Mouse (Mus musculus) MEL (cell line): ENCODE results near the gene Igfbp1. TPM values are rescaled to one million over a fixed set of nuclear protein-coding genes. Genes with fewer than 3 reads are reported as not detected.

Source experiments
- DNase-seq: peaks from one replicate; pipeline ENCODE4 v3.0.0; 2011; ENCODE audit warnings: low read depth, low spot score
- H3K27ac ChIP-seq: 2 replicates; pipeline ENCODE4 v1.5.1; 2012; ENCODE audit warnings: low read depth, mild to moderate bottlenecking, control low read depth, low read length, moderate library complexity; ENCODE audit not compliant: control insufficient read depth
- H3K27me3 ChIP-seq, 2 experiments: fragments of 150-350 bp in 1 of 2; sonication (generic) in 1 of 2; 2 replicates each; pipeline ENCODE4 v1.6.1; 2012; ENCODE audit warnings: low read length in 2 of 2, mild to moderate bottlenecking in 2 of 2, improper control_type of control experiment in 1 of 2, moderate library complexity in 1 of 2; ENCODE audit not compliant: insufficient read depth in 2 of 2, control insufficient read depth in 1 of 2
- H3K36me3 ChIP-seq, 2 experiments: 2 replicates each; pipeline ENCODE4 v1.6.1; 2012 to 2014; ENCODE audit warnings: low read length in 2 of 2, improper control_type of control experiment in 1 of 2, inconsistent platforms in 1 of 2, mild to moderate bottlenecking in 1 of 2; ENCODE audit not compliant: insufficient read depth in 2 of 2, control insufficient read depth in 1 of 2
- H3K4me1 ChIP-seq, 2 experiments: fragments of 150-350 bp in 1 of 2; sonication (generic) in 1 of 2; 2 replicates each; pipeline ENCODE4 v1.6.1; 2012; ENCODE audit warnings: low read length in 2 of 2, improper control_type of control experiment in 1 of 2, mild to moderate bottlenecking in 1 of 2; ENCODE audit not compliant: insufficient read depth in 2 of 2, control insufficient read depth in 1 of 2
- H3K4me3 ChIP-seq, 2 experiments: fragments of 150-350 bp in 1 of 2; sonication (generic) in 1 of 2; 2 replicates each; pipeline ENCODE4 v1.5.1; 2012; ENCODE audit warnings: low read depth in 2 of 2, low read length in 2 of 2, mild to moderate bottlenecking in 2 of 2, moderate library complexity in 2 of 2, control low read depth in 1 of 2, improper control_type of control experiment in 1 of 2; ENCODE audit not compliant: control insufficient read depth in 1 of 2, insufficient read depth in 1 of 2
- H3K79me2 ChIP-seq: 2 replicates; pipeline ENCODE4 v1.6.1; 2012; ENCODE audit warnings: mild to moderate bottlenecking, low read length, moderate library complexity; ENCODE audit not compliant: control insufficient read depth, poor library complexity, insufficient read depth
- H3K9ac ChIP-seq: 2 replicates; pipeline ENCODE4 v1.6.1; 2012; ENCODE audit warnings: low read depth, mild to moderate bottlenecking, control low read depth, low read length, moderate library complexity; ENCODE audit not compliant: control insufficient read depth, poor library complexity, severe bottlenecking
- H3K9me3 ChIP-seq: fragments of 150-350 bp; sonication (generic); replicated peaks from 2 replicates; pipeline ENCODE4 v1.6.1; 2012; ENCODE audit warnings: mild to moderate bottlenecking, low read length, improper control_type of control experiment, moderate library complexity; ENCODE audit not compliant: insufficient read depth
- BHLHE40 ChIP-seq: IDR thresholded peaks from 2 replicates; pipeline ENCODE4 v1.6.1; 2012; ENCODE audit warnings: low read depth, mild to moderate bottlenecking, inconsistent platforms, low read length, improper control_type of control experiment, borderline replicate concordance
- CTCF ChIP-seq, 3 experiments: IDR thresholded peaks in 2 of 3; conservative IDR thresholded peaks in 1 of 3; 2 replicates each; pipeline ENCODE4 v1.5.1; 2011 to 2012; ENCODE audit warnings: low read length in 3 of 3, low read depth in 2 of 3, mild to moderate bottlenecking in 2 of 3, improper control_type of control experiment in 1 of 3, inconsistent platforms in 1 of 3, mixed read lengths in 1 of 3, moderate library complexity in 1 of 3; ENCODE audit not compliant: control insufficient read depth in 1 of 3, insufficient read depth in 1 of 3, poor library complexity in 1 of 3, severe bottlenecking in 1 of 3
- EP300 ChIP-seq, 2 experiments: IDR thresholded peaks; 2 replicates each; pipeline ENCODE4 v1.6.1; 2011; ENCODE audit warnings: improper control_type of control experiment in 2 of 2, low read length in 2 of 2, low read depth in 1 of 2, mild to moderate bottlenecking in 1 of 2
- NELFE ChIP-seq: IDR thresholded peaks from 2 replicates; pipeline ENCODE4 v1.6.1; 2011; ENCODE audit warnings: low read depth, low read length, improper control_type of control experiment
- POLR2A ChIP-seq, 2 experiments: IDR thresholded peaks; 2 replicates each; pipeline ENCODE4 v1.6.1; 2011 to 2012; ENCODE audit warnings: low read length in 2 of 2, mild to moderate bottlenecking in 2 of 2, control low read depth in 1 of 2, improper control_type of control experiment in 1 of 2, low read depth in 1 of 2, moderate library complexity in 1 of 2; ENCODE audit not compliant: control insufficient read depth in 1 of 2, insufficient read depth in 1 of 2, poor library complexity in 1 of 2
- RAD21 ChIP-seq: IDR thresholded peaks from 2 replicates; pipeline ENCODE4 v1.6.1; 2011; ENCODE audit warnings: mild to moderate bottlenecking, low read depth, low read length, improper control_type of control experiment
- ZKSCAN1 ChIP-seq: IDR thresholded peaks from 2 replicates; pipeline ENCODE4 v1.6.1; 2012; ENCODE audit warnings: low read depth, mild to moderate bottlenecking, inconsistent platforms, low read length, improper control_type of control experiment, moderate library complexity
- ZNF384 ChIP-seq: IDR thresholded peaks from 2 replicates; pipeline ENCODE4 v1.6.1; 2012; ENCODE audit warnings: low read depth, mild to moderate bottlenecking, inconsistent platforms, low read length, improper control_type of control experiment
- polyA plus RNA-seq, 2 experiments: library from polyadenylated mRNA; stranded (reverse) in 1 of 2; unstranded in 1 of 2; fragments of >175 nt in 1 of 2; fragments of >200 nt in 1 of 2; gene quantifications; 2 replicates each; pipeline versions ENCODE4 v1.2.1 to v1.2.4; 2012; ENCODE audit warnings: low replicate concordance in 2 of 2, low read depth in 1 of 2; ENCODE audit not compliant: insufficient read length in 2 of 2, insufficient read depth in 1 of 2, missing spikeins in 1 of 2
- total RNA-seq: library from RNA; depleted of rRNA; stranded (reverse); fragments of 300-350 nt; gene quantifications from 2 replicates; pipeline ENCODE4 v1.2.3, GENCODE M21; 2012; rRNA removed

The Igfbp1 gene
- total and polyA plus RNA-seq, 3 experiments, result not detected

DNA sequence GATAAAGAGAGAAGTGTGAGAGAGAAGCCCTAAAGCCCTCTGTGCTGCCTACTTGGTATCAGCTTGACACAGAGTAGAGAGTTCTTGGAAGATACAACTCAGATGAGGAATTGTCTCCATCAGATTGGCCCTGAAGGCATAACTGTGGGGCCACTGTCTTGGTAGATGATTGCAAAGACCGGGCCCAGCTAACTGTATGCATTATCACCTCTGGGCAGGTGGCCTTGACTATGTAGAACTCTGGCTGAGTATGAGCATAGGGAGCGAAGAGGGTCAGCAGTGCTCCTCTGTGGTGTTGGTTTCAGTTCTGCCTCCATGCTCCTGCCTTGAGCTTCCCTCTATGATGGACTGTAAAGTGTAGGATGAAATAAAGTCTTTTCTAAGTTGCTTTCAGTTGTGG is 52.8 kb downstream of the Igfbp1 start:
- Histone ChIP-seq H3K27ac (no peak overlapping the region), H3K4me3 (no peak overlapping the region), H3K4me1 (no peaks in the 10 kb centered on the region), H3K9ac (no peak overlapping the region)
- TF ChIP-seq BHLHE40, result no peak
- TF ChIP-seq, all 39 proteins: peak for 0
- Histone ChIP-seq H3K79me2 (no peaks in the 10 kb centered on the region), H3K9me3 (no peaks in the 10 kb centered on the region), H3K27me3 (no peaks in the 10 kb centered on the region), H3K36me3 (no peaks in the 10 kb centered on the region)
- no peak for DNase-seq

DNA sequence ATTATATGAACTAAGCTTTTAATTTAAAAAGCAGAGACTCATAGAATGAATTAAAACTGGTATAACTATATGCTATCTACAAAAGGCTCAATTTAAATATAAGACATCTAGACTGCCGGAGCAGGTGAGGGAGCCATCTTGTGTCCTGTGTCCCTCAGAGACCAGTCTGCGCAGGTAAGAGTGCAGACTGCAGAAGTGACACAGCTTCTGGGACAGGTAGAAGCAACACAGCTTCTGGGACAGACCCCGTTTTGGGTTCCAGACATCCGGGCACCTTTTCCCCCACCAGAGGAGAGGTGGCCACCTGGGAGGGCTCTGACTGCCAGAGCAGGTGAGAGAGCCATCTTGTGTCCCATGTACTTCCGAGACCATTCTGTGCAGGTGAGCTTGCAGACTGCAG is 53.3 kb downstream of the Igfbp1 start:
- Histone ChIP-seq H3K27me3 (no peaks in the 10 kb centered on the region), H3K4me1 (no peaks in the 10 kb centered on the region), H3K4me3 (no peak overlapping the region), H3K9ac (no peak overlapping the region)
- TF ChIP-seq ZNF384 (no peak), NELFE (no peak), ZKSCAN1 (no peak), EP300 (IDR thresholded peaks at IDR 0.05; ENCODE audit: low read depth in 1 of 2, low read length in 2 of 2) (no peak), CTCF (IDR thresholded peaks at IDR 0.05 in 2 of 3, conservative IDR thresholded peaks at IDR 0.05 in 1 of 3; ENCODE audit: control insufficient read depth in 1 of 3, insufficient read depth in 1 of 3, low read depth in 2 of 3, low read length in 3 of 3, poor library complexity in 1 of 3, severe bottlenecking in 1 of 3) (no peak), RAD21 (no peak), POLR2A (IDR thresholded peaks at IDR 0.05; ENCODE audit: control insufficient read depth in 1 of 2, insufficient read depth in 1 of 2, low read depth in 1 of 2, low read length in 2 of 2, poor library complexity in 1 of 2) (no peak)
- TF ChIP-seq, all 39 proteins: peak for 0
- Histone ChIP-seq H3K9me3 (no peaks in the 10 kb centered on the region), H3K36me3 (no peaks in the 10 kb centered on the region), H3K27ac (no peak overlapping the region), H3K79me2 (no peaks in the 10 kb centered on the region)
- no peak for DNase-seq

Other genes with a start within 250 kb of the Igfbp1 start
- gene Adcy1, start 134.3 kb upstream of the Igfbp1 start, total RNA-seq, result under 0.01 TPM in 1 of 2 replicates, not detected in the other
- not detected for gene Adcy1, start 134.3 kb upstream of the Igfbp1 start, polyA plus RNA-seq
- gene Gm11985, start 9.2 kb upstream of the Igfbp1 start, total RNA-seq, result not detected in 2 replicates
- not detected for gene Gm11985, start 9.2 kb upstream of the Igfbp1 start, polyA plus RNA-seq
- not detected in 2 replicates for gene Igfbp3, start 16.1 kb downstream of the Igfbp1 start, total RNA-seq
- not detected for gene Igfbp3, start 16.1 kb downstream of the Igfbp1 start, polyA plus RNA-seq